Mouse (Mus musculus) midbrain, embryonic 16.5 days (tissue): ENCODE results near the gene Pdx1. TPM values are rescaled to one million over a fixed set of nuclear protein-coding genes. Genes with fewer than 3 reads are reported as not detected.

ENCODE experiments used
- ATAC-seq: fragments of 200-750 bp; cut with Nextera tagmentation; 2 replicates; pipeline ENCODE4 v1.8.0; 2017; ENCODE audit warnings: moderate TSS enrichment
- H3K27ac ChIP-seq: fragments of 300-500 bp; sonication (generic); 2 replicates; pipeline ENCODE4 v1.5.1; 2014; ENCODE audit warnings: mild to moderate bottlenecking, low read length, mixed read lengths
- H3K27me3 ChIP-seq: fragments of 300-500 bp; sonication (generic); 2 replicates; pipeline ENCODE4 v1.6.1; 2014; ENCODE audit warnings: low read depth, low read length, mixed read lengths; ENCODE audit not compliant: control insufficient read depth, insufficient read depth
- H3K36me3 ChIP-seq: fragments of 300-500 bp; sonication (generic); 2 replicates; pipeline ENCODE4 v1.6.1; 2014; ENCODE audit warnings: mild to moderate bottlenecking, low read length, moderate library complexity, mixed read lengths; ENCODE audit not compliant: control insufficient read depth, insufficient read depth
- H3K4me1 ChIP-seq: fragments of 300-500 bp; sonication (generic); 2 replicates; pipeline ENCODE4 v1.6.1; 2014; ENCODE audit warnings: mild to moderate bottlenecking, low read length, mixed read lengths; ENCODE audit not compliant: control insufficient read depth, insufficient read depth
- H3K4me2 ChIP-seq: fragments of 300-500 bp; sonication (generic); 2 replicates; pipeline ENCODE4 v1.6.1; 2014; ENCODE audit warnings: mild to moderate bottlenecking, low read length, mixed read lengths
- H3K4me3 ChIP-seq: fragments of 300-500 bp; sonication (generic); 2 replicates; pipeline ENCODE4 v1.5.1; 2014; ENCODE audit warnings: low read depth, mild to moderate bottlenecking, low read length, moderate library complexity, mixed read lengths
- H3K9ac ChIP-seq: fragments of 300-500 bp; sonication (generic); 2 replicates; pipeline ENCODE4 v1.6.1; 2014; ENCODE audit warnings: low read depth, low read length, mixed read lengths
- H3K9me3 ChIP-seq: fragments of 300-500 bp; sonication (generic); replicated peaks from 2 replicates; pipeline ENCODE4 v1.6.1; 2014; ENCODE audit warnings: mild to moderate bottlenecking, low read length, mixed read lengths; ENCODE audit not compliant: control insufficient read depth, poor library complexity, severe bottlenecking
- WGBS: fragments of 180-500 bp; shearing (Covaris S2); extraction: QIAGEN DNeasy Blood & Tissue Kit; methylation state at CpG from one replicate; pipeline ENCODE4 v1.1.7; 2014; 5-methylcytosine and 5-hydroxymethylcytosine counted together
- polyA plus RNA-seq: library from polyadenylated mRNA; unstranded; fragments of >200 nt; fragmentation: Nextera tagmentation; extraction: Ambion mirVana; gene quantifications from 2 replicates; pipeline ENCODE4 v1.2.1, GENCODE M21; 2015

The Pdx1 gene
- polyA plus RNA-seq, 1 experiment from 2014 or later = not detected

GRCm38 (mm10) chr5:147305856-147306637, 36.3 kb downstream of the Pdx1 start:
- peaks cover 7% of the 10 kb centered on the region; the same call in 1 of the 2 replicates for H3K4me1 ChIP-seq
- WGBS = under 1% methylated on average over 58 of the region's 58 CpGs
- H3K9me3 ChIP-seq = no peaks in the 10 kb centered on the region
- ATAC-seq = no peak
- H3K4me3 ChIP-seq = no peak overlapping the region
- no peak overlapping the region for H3K27ac ChIP-seq
- H3K27me3 ChIP-seq = peaks cover 94% of the 10 kb centered on the region
- no peak overlapping the region for H3K4me2 ChIP-seq
- no peaks in the 10 kb centered on the region for H3K36me3 ChIP-seq
- no peak overlapping the region for H3K9ac ChIP-seq

- H3K4me3 ChIP-seq = no peak within 1 kb of the TSS
- H3K4me1 ChIP-seq = peaks cover 7% of the 10 kb centered on the region; the same call in 1 of the 2 replicates
- WGBS = under 1% methylated on average over 63 of the region's 63 CpGs
- H3K27me3 ChIP-seq = peaks cover 96% of the 10 kb centered on the region
- H3K27ac ChIP-seq = no peak within 1 kb of the TSS
- H3K4me2 ChIP-seq = no peak within 1 kb of the TSS
- H3K9ac ChIP-seq = no peak within 1 kb of the TSS
- no peaks in the 10 kb centered on the region for H3K36me3 ChIP-seq
- no peaks in the 10 kb centered on the region for H3K9me3 ChIP-seq
- peak; percentile 36; the same call in 1 of the 2 replicates for ATAC-seq
Observed at GRCm38 (mm10) chr5:147306638-147307397, 37.1 kb downstream of the Pdx1 start, which contains the start of gene Cdx2. Gene Cdx2, minus strand, starts transcription at chr5:147307270.

GRCm38 (mm10) chr5:147307398-147307785, 37.6 kb downstream of the Pdx1 start:
- no peak for ATAC-seq
- under 1% methylated on average over 12 of the region's 12 CpGs for WGBS

DNA sequence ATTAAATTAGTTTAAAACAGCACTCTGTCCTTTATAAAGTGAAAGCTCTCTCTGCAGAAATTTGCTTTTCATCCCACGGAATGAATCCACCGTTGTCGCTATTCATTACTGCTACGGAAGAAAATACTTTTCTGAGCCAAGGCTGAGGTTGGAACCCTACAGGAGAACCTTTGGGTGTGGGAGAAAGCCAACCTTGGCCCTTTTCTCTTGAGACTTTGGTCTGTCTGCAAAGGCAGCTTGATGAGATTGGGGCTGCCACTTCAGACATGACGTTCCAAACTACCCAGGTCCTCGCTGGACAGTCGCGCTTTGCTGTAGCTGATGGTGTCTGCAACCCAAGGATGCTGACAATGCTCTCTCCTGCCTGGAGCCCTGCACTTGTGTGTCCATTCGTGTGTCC, 38.7 kb downstream of the Pdx1 start:
- WGBS = 5% methylated on average over 9 of the region's 9 CpGs
- H3K27ac ChIP-seq = no peak overlapping the region
- no peak for ATAC-seq
- H3K4me3 ChIP-seq = no peak overlapping the region
- H3K4me1 ChIP-seq = peaks cover 7% of the 10 kb centered on the region; the same call in 1 of the 2 replicates
- H3K9me3 ChIP-seq = no peaks in the 10 kb centered on the region
- no peaks in the 10 kb centered on the region for H3K36me3 ChIP-seq
- no peak overlapping the region for H3K9ac ChIP-seq
- no peak overlapping the region for H3K4me2 ChIP-seq
- H3K27me3 ChIP-seq = peaks cover 89% of the 10 kb centered on the region

More at GRCm38 (mm10) chr5:147307398-147307785, 37.6 kb downstream of the Pdx1 start:
- H3K9me3 ChIP-seq = no peaks in the 10 kb centered on the region
- H3K4me2 ChIP-seq = no peak overlapping the region
- no peak overlapping the region for H3K27ac ChIP-seq
- H3K27me3 ChIP-seq = peaks cover 93% of the 10 kb centered on the region
- H3K36me3 ChIP-seq = no peaks in the 10 kb centered on the region
- H3K9ac ChIP-seq = no peak overlapping the region
- H3K4me1 ChIP-seq = peaks cover 7% of the 10 kb centered on the region; the same call in 1 of the 2 replicates
- H3K4me3 ChIP-seq = no peak overlapping the region

- H3K9me3 ChIP-seq = no peaks in the 10 kb centered on the region
- H3K27ac ChIP-seq = no peak overlapping the region
- H3K27me3 ChIP-seq = peaks cover 91% of the 10 kb centered on the region
- WGBS = 8% methylated on average over 2 of the region's 2 CpGs
- H3K36me3 ChIP-seq = no peaks in the 10 kb centered on the region
- no peak overlapping the region for H3K4me3 ChIP-seq
- no peak overlapping the region for H3K9ac ChIP-seq
- peaks cover 4% of the 10 kb centered on the region; the same call in 1 of the 2 replicates for H3K4me1 ChIP-seq
- no peak overlapping the region for H3K4me2 ChIP-seq
- no peak for ATAC-seq
Observed at GRCm38 (mm10) chr5:147309786-147310185, 40.0 kb downstream of the Pdx1 start.

GRCm38 (mm10) chr5:147312830-147313685, 43.3 kb downstream of the Pdx1 start:
- H3K27ac ChIP-seq = no peak overlapping the region
- peaks cover 87% of the 10 kb centered on the region for H3K27me3 ChIP-seq

DNA sequence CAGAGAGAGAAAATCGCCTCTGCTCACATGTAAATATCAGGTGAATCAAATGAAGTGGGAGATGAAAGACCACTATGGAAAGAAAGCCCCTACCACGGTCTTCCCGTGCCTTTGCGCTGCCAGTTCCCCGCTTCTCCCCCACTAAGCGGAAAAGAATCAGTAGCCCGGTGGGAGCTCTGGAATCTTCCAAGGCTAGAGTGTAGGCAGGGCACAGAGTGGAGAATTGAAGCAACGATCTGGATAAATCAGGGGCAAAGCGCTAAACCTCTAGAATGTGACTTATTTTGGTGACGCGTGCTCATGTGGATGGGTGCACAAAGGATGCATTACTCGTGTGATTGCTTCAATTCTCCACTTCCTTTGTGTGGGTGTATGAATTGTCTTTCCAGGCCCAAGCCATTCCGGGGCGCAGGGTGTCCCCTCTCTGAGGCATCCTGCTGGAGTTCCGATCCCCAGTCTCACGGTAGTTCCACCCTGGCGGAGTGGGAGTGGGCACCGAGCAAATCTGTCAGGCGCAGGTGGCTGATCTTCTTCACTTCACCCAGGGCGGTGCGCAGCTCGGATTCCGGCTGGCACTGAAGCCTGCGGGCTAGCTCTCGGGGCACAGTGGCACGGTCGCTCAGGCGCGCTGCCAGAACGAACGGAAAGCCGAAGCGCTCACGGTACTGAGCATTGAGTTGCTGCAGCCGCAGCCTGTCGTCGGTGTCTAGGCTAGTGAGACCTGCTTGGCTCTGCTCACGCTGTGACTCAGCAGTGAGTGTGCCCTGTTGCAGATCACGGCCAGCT, 45.1 kb downstream of the Pdx1 start:
- no peak overlapping the region for H3K9ac ChIP-seq
- H3K27ac ChIP-seq = no peak overlapping the region
- no peak overlapping the region for H3K4me3 ChIP-seq
- WGBS = under 1% methylated on average over 39 of the region's 39 CpGs
- H3K36me3 ChIP-seq = no peaks in the 10 kb centered on the region
- H3K27me3 ChIP-seq = peaks cover 81% of the 10 kb centered on the region
- H3K4me1 ChIP-seq = peaks cover 2% of the 10 kb centered on the region; the same call in 1 of the 2 replicates
- H3K9me3 ChIP-seq = no peaks in the 10 kb centered on the region
- peak; percentile 11; the same call in 1 of the 2 replicates for ATAC-seq
- no peak overlapping the region for H3K4me2 ChIP-seq

More at GRCm38 (mm10) chr5:147312830-147313685, 43.3 kb downstream of the Pdx1 start:
- H3K9ac ChIP-seq = no peak overlapping the region
- H3K4me3 ChIP-seq = no peak overlapping the region
- no peaks in the 10 kb centered on the region for H3K36me3 ChIP-seq
- H3K4me1 ChIP-seq = peaks cover 2% of the 10 kb centered on the region; the same call in 1 of the 2 replicates
- 1% methylated on average over 27 of the region's 27 CpGs for WGBS
- H3K4me2 ChIP-seq = no peak overlapping the region
- no peak for ATAC-seq
- no peaks in the 10 kb centered on the region for H3K9me3 ChIP-seq
